1 mouse cellular context compared by ENCODE assay signal in the genomic region with DNA sequence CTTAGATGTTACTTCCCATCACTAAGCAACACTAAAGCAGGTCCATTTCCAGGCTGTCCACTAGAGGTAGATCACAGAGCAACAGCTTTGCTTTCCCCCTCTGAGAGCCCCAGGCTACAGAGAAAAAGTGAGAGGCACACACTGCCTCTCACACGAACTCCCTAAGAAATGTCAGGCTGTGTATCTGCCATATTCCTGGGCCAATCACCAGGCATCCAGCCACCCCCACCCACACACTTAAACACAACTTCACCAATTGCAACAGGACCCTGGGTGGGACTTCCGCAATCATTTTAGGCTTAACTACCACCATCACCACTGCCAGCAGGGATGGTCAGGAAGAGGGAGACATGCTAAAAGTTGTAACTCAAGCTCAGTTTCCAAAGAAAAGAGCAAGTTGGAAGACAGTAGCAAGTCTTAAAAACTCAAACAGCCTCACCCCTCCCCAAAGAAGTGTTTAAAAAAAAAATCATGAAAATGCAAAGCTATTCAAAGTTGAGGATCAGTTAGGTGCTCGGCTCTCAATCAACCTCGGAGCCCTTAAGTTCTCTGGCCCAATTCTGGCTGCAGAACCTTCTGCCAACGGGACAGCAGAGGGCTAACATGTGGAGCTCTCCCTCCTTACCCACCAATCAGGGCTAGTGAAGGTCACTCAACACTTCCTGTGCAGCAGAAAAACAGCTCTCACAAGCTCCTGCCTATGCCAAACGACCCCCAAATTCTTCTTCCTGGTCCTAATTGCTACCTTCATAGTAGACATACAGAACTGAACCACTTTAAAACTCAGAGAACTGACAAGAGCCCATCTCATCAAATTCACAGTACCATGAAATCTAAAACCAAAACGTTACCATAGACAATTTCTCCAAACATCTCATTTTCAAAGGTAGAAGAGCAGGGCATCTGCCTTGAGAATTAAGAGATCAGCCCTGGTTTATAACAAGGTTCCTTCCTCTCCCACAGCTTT.
TF ChIP-seq lines count a peak whose summit lies in the region.

No protein-coding gene starts in this region.

TF ChIP-seq in CH12.LX, 34 proteins besides CTCF, POLR2A, EP300 and RAD21 (continued from another document):
- TF ChIP-seq MAZ (IDR thresholded peaks at IDR 0.05; ENCODE audit: low read depth, low read length) (no peak), ZKSCAN1 (IDR thresholded peaks at IDR 0.05; ENCODE audit: borderline replicate concordance, low read depth, low read length) (no peak), PAX5 (IDR thresholded peaks at IDR 0.05; ENCODE audit: low read length) (no peak), KAT2A (IDR thresholded peaks at IDR 0.05; ENCODE audit: insufficient replicate concordance, low read length) (peak; percentile 62; the same call in 1 of the 2 replicates), ZNF384 (IDR thresholded peaks at IDR 0.05; ENCODE audit: low read depth, low read length) (no peak), MYC (IDR thresholded peaks at IDR 0.05; ENCODE audit: low read depth, low read length) (0 out of 2 replicates have a peak, but pooled peaks have one; percentile 50), NELFE (IDR thresholded peaks at IDR 0.05; ENCODE audit: low read depth, low read length) (peak; percentile 25; the same call in 1 of the 2 replicates), HCFC1 (IDR thresholded peaks at IDR 0.05; ENCODE audit: low read depth, low read length) (peak; percentile 73), ELF1 (IDR thresholded peaks at IDR 0.05; ENCODE audit: low read depth, low read length) (peak; percentile 88), ETS1 (conservative IDR thresholded peaks at IDR 0.05; ENCODE audit: low read depth, low read length) (no peak), BHLHE40 (IDR thresholded peaks at IDR 0.05; ENCODE audit: low read depth, low read length) (no peak; the same call in 1 of the 2 replicates), MXI1 (IDR thresholded peaks at IDR 0.05; ENCODE audit: low read depth, low read length) (peak; percentile 54), MAFK (IDR thresholded peaks at IDR 0.05; ENCODE audit: insufficient replicate concordance, low read length) (no peak), TBP (conservative IDR thresholded peaks at IDR 0.05; ENCODE audit: low read depth, low read length) (peak; percentile 86), NRF1 (IDR thresholded peaks at IDR 0.05; ENCODE audit: low read depth, low read length) (no peak), IRF4 (IDR thresholded peaks at IDR 0.05; ENCODE audit: low read depth, low read length) (no peak), MAX (IDR thresholded peaks at IDR 0.05; ENCODE audit: low read length) (no peak; the same call in 1 of the 2 replicates), CHD1 (IDR thresholded peaks at IDR 0.05; ENCODE audit: low read depth, low read length) (peak; percentile 68), CHD2 (IDR thresholded peaks at IDR 0.05; ENCODE audit: low read length) (peak; percentile 95), RCOR1 (conservative IDR thresholded peaks at IDR 0.05; ENCODE audit: low read depth, low read length) (no peak), USF1 (IDR thresholded peaks at IDR 0.05; ENCODE audit: low read depth, low read length) (no peak), TCF12 (IDR thresholded peaks at IDR 0.05; ENCODE audit: low read depth, low read length) (peak; percentile 38; the same call in 1 of the 2 replicates), SIN3A (IDR thresholded peaks at IDR 0.05; ENCODE audit: low read length) (0 out of 2 replicates have a peak, but pooled peaks have one; percentile 25), UBTF (IDR thresholded peaks at IDR 0.05; ENCODE audit: low read depth, low read length) (no peak)
